ENCODE assay signal across 8 mouse cellular contexts in genomic region chr14:8003093-8003670, GRCm38 (mm10). TPM values are rescaled to one million over a fixed set of nuclear protein-coding genes. Genes with fewer than 3 reads are reported as not detected.
A peak's percentile ranks its signal among the peaks of the same experiment; 100 is the strongest.
DNase-seq lines count a peak whose midpoint lies in the region; ATAC-seq and TF ChIP-seq lines count a peak whose summit lies in the region.

No protein-coding gene starts in this region.

- H3K9me3 ChIP-seq in kidney, embryonic 14.5 days (ENCODE audit: control insufficient read depth, low read length), result no peaks in the 10 kb centered on the region
- H3K9me3 ChIP-seq in forebrain, embryonic 15.5 days, result no peaks in the 10 kb centered on the region
- no peaks in the 10 kb centered on the region for H3K9me3 ChIP-seq in limb, embryonic 10.5 days (replicated peaks)
- no peaks in the 10 kb centered on the region for H3K9me3 ChIP-seq in midbrain, embryonic 11.5 days (ENCODE audit: control insufficient read depth, low read length)

- no peaks in the 10 kb centered on the region for H3K36me3 ChIP-seq in kidney, embryonic 14.5 days (ENCODE audit: control insufficient read depth, insufficient read depth, low read length)
- H3K36me3 ChIP-seq in forebrain, embryonic 15.5 days, result no peaks in the 10 kb centered on the region
- H3K36me3 ChIP-seq in limb, embryonic 10.5 days, result no peaks in the 10 kb centered on the region
- H3K36me3 ChIP-seq in midbrain, embryonic 11.5 days (ENCODE audit: control insufficient read depth, insufficient read depth, low read length), result no peaks in the 10 kb centered on the region

- peaks cover 8% of the 10 kb centered on the region; the same call in 1 of the 2 replicates for H3K4me1 ChIP-seq in kidney, embryonic 14.5 days (ENCODE audit: control insufficient read depth, insufficient read depth, low read length)
- peaks cover 16% of the 10 kb centered on the region for H3K4me1 ChIP-seq in bone marrow macrophage, adult 2 months (ENCODE audit: control insufficient read depth, insufficient read depth, low read length)
- peaks cover 20% of the 10 kb centered on the region for H3K4me1 ChIP-seq in forebrain, embryonic 15.5 days
- peaks cover 44% of the 10 kb centered on the region for H3K4me1 ChIP-seq in limb, embryonic 10.5 days
- peaks cover 9% of the 10 kb centered on the region; the same call in 1 of the 2 replicates for H3K4me1 ChIP-seq in midbrain, embryonic 11.5 days (ENCODE audit: control insufficient read depth, insufficient read depth, low read length)

- no peak overlapping the region for H3K27ac ChIP-seq in kidney, embryonic 14.5 days (ENCODE audit: low read depth, low read length)
- no peak overlapping the region for H3K27ac ChIP-seq in bone marrow macrophage, adult 2 months (ENCODE audit: insufficient read depth, low read depth, low read length)
- peak overlapping the region; percentile 68 for H3K27ac ChIP-seq in forebrain, embryonic 15.5 days (replicated peaks)
- H3K27ac ChIP-seq in limb, embryonic 10.5 days, result peak overlapping the region; percentile 82
- H3K27ac ChIP-seq in midbrain, embryonic 11.5 days (ENCODE audit: low read depth, low read length), result no peak overlapping the region

- H3K9ac ChIP-seq in kidney, embryonic 14.5 days (ENCODE audit: low read depth, low read length), result peak overlapping the region; percentile 58
- peak overlapping the region; percentile 50 for H3K9ac ChIP-seq in forebrain, embryonic 15.5 days (replicated peaks)
- peak overlapping the region; percentile 51 for H3K9ac ChIP-seq in midbrain, embryonic 11.5 days (ENCODE audit: low read length)

- no peak for TF ChIP-seq CTCF in bone marrow macrophage, adult 2 months (IDR thresholded peaks at IDR 0.05; ENCODE audit: low read depth, low read length)

- H3K27me3 ChIP-seq in kidney, embryonic 14.5 days (ENCODE audit: control insufficient read depth, insufficient read depth, low read length), result peaks cover 2% of the 10 kb centered on the region
- peaks cover 19% of the 10 kb centered on the region for H3K27me3 ChIP-seq in forebrain, embryonic 15.5 days
- H3K27me3 ChIP-seq in limb, embryonic 10.5 days (ENCODE audit: low read depth, poor library complexity, severe bottlenecking), result peaks cover 50% of the 10 kb centered on the region
- peaks cover 20% of the 10 kb centered on the region for H3K27me3 ChIP-seq in midbrain, embryonic 11.5 days (ENCODE audit: control insufficient read depth, insufficient read depth, low read length)

- peak overlapping the region; percentile 81 for H3K4me2 ChIP-seq in kidney, embryonic 14.5 days (replicated peaks; ENCODE audit: low read depth, low read length)
- peak overlapping the region; percentile 64 for H3K4me2 ChIP-seq in forebrain, embryonic 15.5 days (replicated peaks)
- peak overlapping the region; percentile 65 for H3K4me2 ChIP-seq in midbrain, embryonic 11.5 days

- WGBS in kidney, embryonic 14.5 days, result under 1% methylated on average over 23 of the region's 23 CpGs
- under 1% methylated on average over 23 of the region's 23 CpGs for WGBS in forebrain, embryonic 15.5 days
- 2% methylated on average over 23 of the region's 23 CpGs for WGBS in limb, embryonic 10.5 days
- 1% methylated on average over 23 of the region's 23 CpGs for WGBS in midbrain, embryonic 11.5 days

- intact Hi-C loops in heart, postnatal 25 days (cut with DNase I), result no loop called here

- ATAC-seq in kidney, embryonic 14.5 days (ENCODE audit: low FRiP score, low TSS enrichment), result 0 out of 2 replicates have a peak, but pooled peaks have one; percentile 44
- peak; percentile 66 for ATAC-seq in forebrain, embryonic 15.5 days (replicated peaks)
- ATAC-seq in midbrain, embryonic 11.5 days (ENCODE audit: low FRiP score), result peak; percentile 70

- DNase-seq in kidney, adult 9 months, result no peak
- DNase-seq in heart, postnatal 25 days (ENCODE audit: low spot score), result peak; percentile 3
- DNase-seq in limb, embryonic 10.5 days (ENCODE audit: low spot score), result no peak
- DNase-seq in midbrain, embryonic 11.5 days (ENCODE audit: low spot score, missing footprints), result peak; percentile 97
- peak; percentile 82 for DNase-seq in testis, postnatal 10 days (ENCODE audit: low spot score)

- H3K4me3 ChIP-seq in kidney, embryonic 14.5 days (ENCODE audit: low read length), result peak overlapping the region; percentile 58
- peak overlapping the region; percentile 76 for H3K4me3 ChIP-seq in bone marrow macrophage, adult 2 months (ENCODE audit: insufficient read depth, low read length)
- peak overlapping the region; percentile 50 for H3K4me3 ChIP-seq in forebrain, embryonic 15.5 days
- peak overlapping the region; percentile 63 for H3K4me3 ChIP-seq in limb, embryonic 10.5 days
- H3K4me3 ChIP-seq in midbrain, embryonic 11.5 days (ENCODE audit: low read depth, low read length), result peak overlapping the region; percentile 54

- no peak for TF ChIP-seq POLR2A in bone marrow macrophage, adult 2 months (IDR thresholded peaks at IDR 0.05; ENCODE audit: borderline replicate concordance, low read depth, low read length)

RNA-seq across cellular contexts. Expression of gene Abhd6, which starts 0.5 kb away (rescaled TPM):
- 25.4 and 25.7 TPM in 2 replicates for polyA plus RNA-seq in kidney, embryonic 14.5 days (2014; fragmentation: Nextera tagmentation; extraction: Ambion mirVana)
- polyA plus RNA-seq in bone marrow macrophage, adult 2 months (2012; ENCODE audit: insufficient read depth, insufficient read length, missing spikeins), result 0.54 TPM in 1 of 2 replicates, not detected in the other
- polyA plus RNA-seq in forebrain, embryonic 15.5 days (2015; fragmentation: Nextera tagmentation; extraction: Ambion mirVana), result 33.0 and 33.6 TPM in 2 replicates
- 1 to 10 TPM; 7.3 to 8.1 TPM for total RNA-seq in heart, postnatal 25 days (2021)
- polyA plus RNA-seq in limb, embryonic 10.5 days (2016; fragmentation: Nextera tagmentation; extraction: Ambion mirVana), result 13.8 and 20.9 TPM in 2 replicates
- 15.6 and 16.5 TPM in 2 replicates for polyA plus RNA-seq in midbrain, embryonic 11.5 days (2014; fragmentation: Nextera tagmentation; extraction: Ambion mirVana)

RNA-seq across cellular contexts. Expression of gene Dnase1l3, which starts 8.8 kb away (rescaled TPM):
- 0.14 and 0.31 TPM in 2 replicates for polyA plus RNA-seq in kidney, embryonic 14.5 days (2014; fragmentation: Nextera tagmentation; extraction: Ambion mirVana)
- polyA plus RNA-seq in bone marrow macrophage, adult 2 months (2012; ENCODE audit: insufficient read depth, insufficient read length, missing spikeins), result 0.17 TPM in 1 of 2 replicates, not detected in the other
- polyA plus RNA-seq in forebrain, embryonic 15.5 days (2015; fragmentation: Nextera tagmentation; extraction: Ambion mirVana), result 0.09 TPM in 2 replicates
- under 1 TPM in 1 of 2 experiments, not detected in 1; 0.06 TPM for total RNA-seq in heart, postnatal 25 days (2021)
- polyA plus RNA-seq in limb, embryonic 10.5 days (2016; fragmentation: Nextera tagmentation; extraction: Ambion mirVana), result not detected in 2 replicates
- polyA plus RNA-seq in midbrain, embryonic 11.5 days (2014; fragmentation: Nextera tagmentation; extraction: Ambion mirVana), result 0.07 and 0.23 TPM in 2 replicates

RNA-seq across cellular contexts. Expression of gene Gm45521, which starts 46.1 kb away (rescaled TPM):
- not detected in 2 replicates for polyA plus RNA-seq in kidney, embryonic 14.5 days (2014; fragmentation: Nextera tagmentation; extraction: Ambion mirVana)
- polyA plus RNA-seq in bone marrow macrophage, adult 2 months (2012; ENCODE audit: insufficient read depth, insufficient read length, missing spikeins), result not detected in 2 replicates
- not detected in 2 replicates for polyA plus RNA-seq in forebrain, embryonic 15.5 days (2015; fragmentation: Nextera tagmentation; extraction: Ambion mirVana)
- total RNA-seq in heart, postnatal 25 days (2021), result not detected
- not detected in 2 replicates for polyA plus RNA-seq in limb, embryonic 10.5 days (2016; fragmentation: Nextera tagmentation; extraction: Ambion mirVana)
- 0.36 TPM in 1 of 2 replicates, not detected in the other for polyA plus RNA-seq in midbrain, embryonic 11.5 days (2014; fragmentation: Nextera tagmentation; extraction: Ambion mirVana)

Comparison
In these comparisons a context has a peak if more than half of its experiments do, and no peak if none do; other contexts are left out.
1. H3K27ac ChIP-seq: peak in forebrain, embryonic 15.5 days (single experiment) and limb, embryonic 10.5 days (single experiment); none in kidney, embryonic 14.5 days (single experiment), bone marrow macrophage, adult 2 months (single experiment) and midbrain, embryonic 11.5 days (single experiment).
2. DNase-seq: peak in heart, postnatal 25 days (single experiment), midbrain, embryonic 11.5 days (single experiment) and testis, postnatal 10 days (single experiment); none in kidney, adult 9 months (single experiment) and limb, embryonic 10.5 days (single experiment).
3. Peak in every context shown above with its lines, with median percentiles within 50 percentile points of each other: ATAC-seq, H3K4me2 ChIP-seq, H3K4me3 ChIP-seq and H3K9ac ChIP-seq.